In genomic region chr10:31580073-31580472, GRCm38 (mm10) we compare ENCODE assay signal across 16 mouse cellular contexts.
"Had no signal": no experiment of that assay in that cellular context is flagged by ENCODE, and none has a peak within 500 bp of the region (broad histone marks: within the 10 kb centered on the region; RNA-seq: fewer than 3 reads in every experiment).

No protein-coding gene starts in this region.

- H3K4me3 ChIP-seq: neural tube, embryonic 13.5 days; neural tube, embryonic 15.5 days; stomach, embryonic 15.5 days had no signal

- H3K4me1 ChIP-seq: neural tube, embryonic 13.5 days; neural tube, embryonic 15.5 days; stomach, embryonic 15.5 days had no signal

- H3K4me2 ChIP-seq: neural tube, embryonic 13.5 days; neural tube, embryonic 15.5 days; stomach, embryonic 15.5 days had no signal

- H3K27ac ChIP-seq: neural tube, embryonic 13.5 days; neural tube, embryonic 15.5 days; stomach, embryonic 15.5 days; stomach, postnatal 0 days had no signal

- H3K9ac ChIP-seq: neural tube, embryonic 13.5 days; neural tube, embryonic 15.5 days; stomach, embryonic 15.5 days had no signal

- H3K27me3 ChIP-seq: neural tube, embryonic 13.5 days; neural tube, embryonic 15.5 days; stomach, embryonic 15.5 days had no signal

- DNase-seq: retina, postnatal 1 day; right cerebral cortex, adult 18-20 months; right cerebral cortex, postnatal 14 days; right cerebral cortex, postnatal 25 days; right cerebral cortex, postnatal 4 days; spleen, adult 18-20 months; thymus, adult 18-20 months; thymus, adult 2 months; thymus, postnatal 14 days; thymus, postnatal 25 days; thymus, postnatal 36 days; thymus, postnatal 4 days had no signal

- H3K36me3 ChIP-seq: neural tube, embryonic 13.5 days; neural tube, embryonic 15.5 days; stomach, embryonic 15.5 days had no signal

- H3K9me3 ChIP-seq: neural tube, embryonic 13.5 days; neural tube, embryonic 15.5 days; stomach, embryonic 15.5 days had no signal
